Mouse (Mus musculus): Measurements from ENCODE around the gene Pdcl. TPM values are rescaled to one million over a fixed set of nuclear protein-coding genes. Genes with fewer than 3 reads are reported as not detected.

The Pdcl gene
- 30.6 TPM for polyA plus RNA-seq (2017; shearing (Covaris generic))

DNA sequence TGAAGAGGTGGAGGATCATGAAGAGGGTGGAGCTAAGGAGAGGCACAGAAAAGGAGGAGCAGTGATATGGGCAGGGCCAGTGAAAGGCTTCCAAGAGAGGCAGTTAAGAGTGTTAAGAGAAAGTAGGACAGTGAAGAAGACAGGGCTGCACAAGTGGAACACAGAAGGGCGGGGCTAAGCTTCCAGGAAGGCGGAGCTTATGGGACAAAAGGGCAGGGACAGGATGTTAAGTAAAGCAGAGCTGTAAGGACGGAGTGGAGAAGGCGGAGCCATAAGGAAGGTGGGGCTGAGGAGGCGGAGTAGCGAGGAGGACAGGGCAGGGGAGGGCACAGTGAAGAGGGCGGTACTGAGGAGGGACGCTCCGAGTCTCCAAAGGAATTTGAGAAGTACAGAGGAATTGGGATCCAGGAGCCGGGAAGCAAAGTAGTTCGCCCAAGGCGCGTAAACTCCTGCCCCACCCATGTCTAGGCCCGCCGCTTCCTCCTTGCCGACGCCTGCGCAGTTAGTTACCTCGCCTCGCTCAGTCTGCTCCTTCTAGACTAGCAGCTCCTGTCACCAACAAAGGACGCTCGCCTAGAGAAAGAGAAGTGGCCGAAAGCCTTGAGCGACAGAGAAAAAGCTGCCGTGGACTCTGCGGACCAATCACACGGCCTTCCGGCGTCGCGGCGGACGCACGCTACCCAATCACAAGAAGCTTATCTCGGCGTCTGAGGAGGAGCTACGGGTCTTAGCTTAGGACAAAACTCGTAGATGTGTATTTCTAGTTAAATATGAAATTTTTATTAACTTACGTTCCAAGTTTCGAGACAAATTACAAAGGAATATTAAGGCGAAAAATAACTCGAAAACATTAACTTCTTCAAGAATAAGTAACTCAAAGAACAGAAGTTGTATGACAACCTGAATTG, at the start of gene Pdcl:
Gene Pdcl, minus strand, starts transcription at position 700 of the 908 bp plus-strand sequence.

DNA sequence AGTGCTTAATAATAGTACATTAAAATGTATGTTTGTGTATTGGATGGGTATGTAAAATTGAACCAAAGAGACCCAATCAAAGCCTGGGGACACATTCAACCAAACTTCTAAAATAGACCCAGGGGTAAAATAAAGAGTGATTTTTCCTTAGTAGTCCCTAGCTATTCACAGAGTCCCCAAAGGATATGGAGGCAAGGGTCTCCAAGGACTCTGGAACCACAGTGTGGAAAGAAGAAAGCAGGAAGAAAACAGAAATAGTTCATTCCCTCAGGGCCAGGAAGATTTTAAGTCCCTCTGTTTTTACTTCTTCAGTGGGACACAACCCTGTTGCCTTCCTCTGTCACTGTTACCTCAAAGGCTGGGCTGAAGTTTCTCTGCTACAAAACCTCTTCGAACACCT, 32.9 kb downstream of the Pdcl start, which contains the start of gene Olfr368:
Gene Olfr368, plus strand, starts transcription at position 301 of the 400 bp plus-strand sequence.

Other genes starting within 250 kb of the Pdcl start
- not detected for gene Olfr362, start 241.4 kb downstream of the Pdcl start, polyA plus RNA-seq (2017; shearing (Covaris generic))
- not detected for gene Olfr364-ps1, start 220.0 kb downstream of the Pdcl start, polyA plus RNA-seq (2017; shearing (Covaris generic))
- gene Olfr365, start 171.1 kb downstream of the Pdcl start, polyA plus RNA-seq (2017; shearing (Covaris generic)) = not detected
- gene Olfr366, start 147.8 kb downstream of the Pdcl start, polyA plus RNA-seq (2017; shearing (Covaris generic)) = not detected
- gene Olfr368, start 32.8 kb downstream of the Pdcl start, polyA plus RNA-seq (2017; shearing (Covaris generic)) = not detected
- 27.4 TPM for gene Rc3h2, start 63.6 kb upstream of the Pdcl start, polyA plus RNA-seq (2017; shearing (Covaris generic))
- 3.0 TPM for gene Zbtb26, start 83.8 kb upstream of the Pdcl start, polyA plus RNA-seq (2017; shearing (Covaris generic))
- 4.4 TPM for gene Zbtb6, start 83.8 kb upstream of the Pdcl start, polyA plus RNA-seq (2017; shearing (Covaris generic))
- 47.2 TPM for gene Rabgap1, start 83.9 kb upstream of the Pdcl start, polyA plus RNA-seq (2017; shearing (Covaris generic))
- gene Gpr21, start 157.0 kb upstream of the Pdcl start, polyA plus RNA-seq (2017; shearing (Covaris generic)) = 0.21 TPM